Mouse (Mus musculus) megakaryocyte-erythroid progenitor cell, adult 5 weeks (primary cell): ENCODE measurements around the gene Rab29. TPM values are rescaled to one million over a fixed set of nuclear protein-coding genes. Genes with fewer than 3 reads are reported as not detected.

ENCODE experiments used
- polyA plus RNA-seq: library from polyadenylated mRNA; stranded (reverse); fragments of >175 nt; gene quantifications from 2 replicates; pipeline ENCODE4 v1.2.3, GENCODE M21; 2012

Rab29 gene
- polyA plus RNA-seq: 4.7 and 6.4 TPM in 2 replicates

DNA sequence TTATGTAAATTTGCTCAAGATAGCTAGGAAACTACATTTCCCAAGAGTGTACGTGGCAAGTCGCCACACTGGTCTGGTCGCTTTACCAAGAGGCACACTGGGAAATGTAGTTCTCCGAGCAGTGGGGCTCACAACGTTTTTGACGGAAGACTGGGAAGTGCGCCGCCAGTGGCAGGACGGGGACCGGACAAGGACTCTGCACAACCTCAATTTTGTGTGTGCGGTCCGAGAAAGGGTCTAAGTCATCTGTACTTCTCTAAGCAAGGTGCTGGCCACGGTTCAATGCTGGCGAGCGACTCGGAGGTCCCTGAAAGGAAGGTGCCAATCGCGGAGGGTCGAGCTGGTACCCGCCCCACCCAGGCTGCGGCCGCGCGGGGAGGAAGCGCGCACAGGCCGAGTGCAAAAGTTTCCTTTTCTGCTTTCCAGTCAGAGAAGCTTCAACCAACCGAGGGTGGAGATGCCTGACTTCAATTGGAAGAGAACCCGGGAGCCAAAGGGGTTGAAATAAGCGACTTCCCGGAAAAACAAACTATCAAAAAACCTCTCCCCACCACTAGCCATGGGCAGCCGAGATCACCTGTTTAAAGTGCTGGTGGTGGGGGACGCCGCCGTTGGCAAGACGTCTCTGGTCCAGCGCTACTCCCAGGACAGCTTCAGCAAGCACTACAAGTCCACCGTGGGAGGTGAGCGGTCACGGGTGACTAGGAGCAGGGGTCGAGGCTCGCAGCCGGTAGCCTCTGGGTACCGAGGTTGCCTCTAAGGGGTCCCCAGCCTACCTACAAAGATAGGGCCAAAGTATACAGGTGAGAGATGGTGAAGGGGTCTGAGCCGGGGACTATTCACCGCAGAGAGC, at the start of gene Rab29:
Rab29 (plus strand) TSS at position 132 of the 853 bp plus-strand sequence.

GRCm38 (mm10) chr1:131827207-131827786, 39.7 kb upstream of the Rab29 start, which contains the start of gene Slc41a1:
Gene Slc41a1 (plus strand): TSS chr1:131827493.

GRCm38 (mm10) chr1:131910001-131910648, 43.1 kb downstream of the Rab29 start, which contains the start of gene Nucks1:
Gene Nucks1 (plus strand): TSS chr1:131910534.

Other genes with a start within 250 kb of the Rab29 start
- gene Ctse, start 228.9 kb upstream of the Rab29 start, polyA plus RNA-seq: 20.2 and 23.1 TPM in 2 replicates
- gene Rab7b, start 178.5 kb upstream of the Rab29 start, polyA plus RNA-seq: 3.2 and 4.2 TPM in 2 replicates
- 0.03 and 0.05 TPM in 2 replicates for gene Slc26a9, start 123.2 kb upstream of the Rab29 start, polyA plus RNA-seq
- gene Pm20d1, start 69.8 kb upstream of the Rab29 start, polyA plus RNA-seq: 0.03 TPM in 1 of 2 replicates, not detected in the other
- 8.0 and 10.6 TPM in 2 replicates for gene Slc41a1, start 39.7 kb upstream of the Rab29 start, polyA plus RNA-seq
- gene Nucks1, start 43.3 kb downstream of the Rab29 start, polyA plus RNA-seq: 10.5 and 11.2 TPM in 2 replicates
- gene Slc45a3, start 95.7 kb downstream of the Rab29 start, polyA plus RNA-seq: 4.7 and 6.9 TPM in 2 replicates
- gene Elk4, start 140.4 kb downstream of the Rab29 start, polyA plus RNA-seq: 4.6 and 6.4 TPM in 2 replicates
- 0.19 and 0.30 TPM in 2 replicates for gene Mfsd4a, start 200.8 kb downstream of the Rab29 start, polyA plus RNA-seq